Mouse (Mus musculus) brain, embryonic 14.5 days (tissue): ENCODE data around the gene Cped1.

Source experiments
- CTCF ChIP-seq: fragments of 200-500 bp; IDR thresholded peaks from 2 replicates; pipeline ENCODE4 v1.5.1; 2012; ENCODE audit warnings: inconsistent platforms, mild to moderate bottlenecking, moderate library complexity, borderline replicate concordance; ENCODE audit not compliant: insufficient read depth, insufficient read length; ENCODE audit errors: extremely low read depth
- POLR2A ChIP-seq: fragments of 200-500 bp; IDR thresholded peaks from 2 replicates; pipeline ENCODE4 v1.6.1; 2012; ENCODE audit warnings: mild to moderate bottlenecking, inconsistent platforms, borderline replicate concordance; ENCODE audit not compliant: poor library complexity, insufficient read depth, insufficient read length, severe bottlenecking; ENCODE audit errors: extremely low read depth

- no peak for TF ChIP-seq POLR2A
- TF ChIP-seq CTCF = no peak
Observed at GRCm38 (mm10) chr6:22216276-22216973, 230.7 kb downstream of the Cped1 start.
